Mouse (Mus musculus) lung, adult 2 months (tissue): ENCODE results near the gene Trim45.

Source experiments
- CTCF ChIP-seq: fragments of 200-500 bp; IDR thresholded peaks from 2 replicates; pipeline ENCODE4 v1.5.1; 2011; ENCODE audit warnings: mild to moderate bottlenecking, low read length, control low read depth; ENCODE audit not compliant: insufficient read depth
- POLR2A ChIP-seq: fragments of 200-500 bp; IDR thresholded peaks from 2 replicates; pipeline ENCODE4 v1.6.1; 2011; ENCODE audit warnings: low read depth, mild to moderate bottlenecking, control low read depth, low read length, borderline replicate concordance; ENCODE audit errors: extremely low read depth

- no peak for TF ChIP-seq POLR2A
- TF ChIP-seq CTCF, result no peak
Measured at GRCm38 (mm10) chr3:100890406-100890805, 31.6 kb upstream of the Trim45 start.
